Mouse (Mus musculus): ENCODE results near the gene Fdxr. TPM values are rescaled to one million over a fixed set of nuclear protein-coding genes. Genes with fewer than 3 reads are reported as not detected.

Fdxr gene
- polyA plus RNA-seq, 1 experiment = 13.9 TPM

DNA sequence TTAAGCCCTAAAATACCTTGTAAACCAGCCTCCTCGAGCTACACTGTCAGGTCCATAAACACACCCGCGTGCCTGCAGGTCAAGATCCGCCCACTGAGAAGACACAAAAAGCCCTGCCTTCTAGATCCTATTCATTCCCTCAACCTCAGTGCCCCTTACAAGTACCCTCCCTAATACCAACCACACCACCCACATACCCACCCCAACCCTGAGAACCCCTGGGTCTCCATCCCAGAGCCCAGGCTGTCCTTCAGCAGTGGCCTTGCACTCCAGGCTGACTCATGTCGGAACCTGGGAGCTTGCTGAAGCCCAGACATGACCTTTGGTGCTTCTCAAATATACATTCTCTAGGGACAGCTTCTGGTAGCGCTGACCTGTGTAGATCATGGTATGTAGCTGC, 2.1 kb downstream of the Fdxr start:
- Histone ChIP-seq H3K36me3 (ENCODE audit: control insufficient read depth, insufficient read depth) (no peaks in the 10 kb centered on the region), H3K27me3 (ENCODE audit: control insufficient read depth, insufficient read depth, insufficient read length) (no peaks in the 10 kb centered on the region), H3K4me3 (no peak overlapping the region), H3K4me2 (ENCODE audit: low read depth) (no peak overlapping the region), H3K79me2 (ENCODE audit: control insufficient read depth, insufficient read depth) (no peaks in the 10 kb centered on the region), H3ac (ENCODE audit: control insufficient read depth, insufficient read length) (no peak overlapping the region)
- TF ChIP-seq MYOD1 (IDR thresholded peaks at IDR 0.05; ENCODE audit: control insufficient read depth in 1 of 3, insufficient read length in 2 of 3, low read depth in 2 of 3) = no peak
- TF ChIP-seq CEBPB (IDR thresholded peaks at IDR 0.05; ENCODE audit: insufficient read depth, poor library complexity, severe bottlenecking) = no peak
- TF ChIP-seq POLR2AphosphoS2 (IDR thresholded peaks at IDR 0.05; ENCODE audit: insufficient read length, low read depth) = no peak
- no peak for TF ChIP-seq MYOG (IDR thresholded peaks at IDR 0.05; ENCODE audit: control insufficient read depth in 1 of 3, insufficient read depth in 1 of 3, insufficient read length in 2 of 3, low read depth in 2 of 3)
- TF ChIP-seq SRF (IDR thresholded peaks at IDR 0.05; ENCODE audit: control insufficient read depth, insufficient read length, low read depth) = no peak
- no peak for TF ChIP-seq TCF3 (IDR thresholded peaks at IDR 0.05; ENCODE audit: insufficient read length, low read depth)
- no peak for TF ChIP-seq TCF12 (IDR thresholded peaks at IDR 0.05; ENCODE audit: insufficient read depth, poor library complexity, severe bottlenecking)
- no peak for TF ChIP-seq USF1 (IDR thresholded peaks at IDR 0.05; ENCODE audit: low read depth)
- TF ChIP-seq MAX (IDR thresholded peaks at IDR 0.05; ENCODE audit: low read depth) = no peak
- no peak for TF ChIP-seq POLR2A (IDR thresholded peaks at IDR 0.05; ENCODE audit: insufficient read length, low read depth)
- TF ChIP-seq REST (IDR thresholded peaks at IDR 0.05; ENCODE audit: insufficient read depth, insufficient read length) = no peak
- no peak for TF ChIP-seq E2F4 (IDR thresholded peaks at IDR 0.05; ENCODE audit: insufficient read depth)

DNA sequence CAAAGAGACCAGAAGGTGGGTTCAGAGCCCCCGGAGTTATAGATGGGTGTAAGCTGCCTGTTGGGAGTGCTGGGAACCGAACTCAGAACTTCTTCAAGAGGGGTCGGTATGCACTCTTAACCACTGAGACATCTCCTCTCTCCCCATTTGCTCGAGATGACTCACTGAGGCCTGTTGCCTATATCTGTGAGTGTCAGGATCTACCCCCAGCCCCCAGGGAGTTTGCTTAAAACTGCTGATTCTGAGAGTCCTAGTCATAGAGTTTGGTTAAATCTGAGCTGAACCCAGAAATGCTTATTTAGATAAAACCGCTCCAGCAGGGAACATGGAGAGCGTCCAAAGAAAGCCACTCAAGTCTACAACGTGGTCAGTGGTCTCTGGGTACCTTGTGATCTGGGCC, 2.7 kb downstream of the Fdxr start:
- no peak for TF ChIP-seq MAX (IDR thresholded peaks at IDR 0.05; ENCODE audit: low read depth)
- no peak for TF ChIP-seq POLR2A (IDR thresholded peaks at IDR 0.05; ENCODE audit: insufficient read length, low read depth)
- TF ChIP-seq MYOD1 (IDR thresholded peaks at IDR 0.05; ENCODE audit: control insufficient read depth in 1 of 3, insufficient read length in 2 of 3, low read depth in 2 of 3) = no peak
- no peak for TF ChIP-seq TCF3 (IDR thresholded peaks at IDR 0.05; ENCODE audit: insufficient read length, low read depth)
- TF ChIP-seq USF1 (IDR thresholded peaks at IDR 0.05; ENCODE audit: low read depth) = no peak
- no peak for TF ChIP-seq SRF (IDR thresholded peaks at IDR 0.05; ENCODE audit: control insufficient read depth, insufficient read length, low read depth)
- TF ChIP-seq MYOG (IDR thresholded peaks at IDR 0.05; ENCODE audit: control insufficient read depth in 1 of 3, insufficient read depth in 1 of 3, insufficient read length in 2 of 3, low read depth in 2 of 3) = no peak
- TF ChIP-seq TCF12 (IDR thresholded peaks at IDR 0.05; ENCODE audit: insufficient read depth, poor library complexity, severe bottlenecking) = no peak
- no peak for TF ChIP-seq CEBPB (IDR thresholded peaks at IDR 0.05; ENCODE audit: insufficient read depth, poor library complexity, severe bottlenecking)
- no peak for TF ChIP-seq E2F4 (IDR thresholded peaks at IDR 0.05; ENCODE audit: insufficient read depth)
- TF ChIP-seq REST (IDR thresholded peaks at IDR 0.05; ENCODE audit: insufficient read depth, insufficient read length) = no peak
- TF ChIP-seq POLR2AphosphoS2 (IDR thresholded peaks at IDR 0.05; ENCODE audit: insufficient read length, low read depth) = no peak
- H3K36me3 ChIP-seq (ENCODE audit: control insufficient read depth, insufficient read depth) = no peaks in the 10 kb centered on the region
- no peaks in the 10 kb centered on the region for H3K27me3 ChIP-seq (ENCODE audit: control insufficient read depth, insufficient read depth, insufficient read length)
- no peak overlapping the region for H3K4me3 ChIP-seq
- no peak overlapping the region for H3K4me2 ChIP-seq (ENCODE audit: low read depth)
- H3ac ChIP-seq (ENCODE audit: control insufficient read depth, insufficient read length) = no peak overlapping the region
- no peaks in the 10 kb centered on the region for H3K79me2 ChIP-seq (ENCODE audit: control insufficient read depth, insufficient read depth)

DNA sequence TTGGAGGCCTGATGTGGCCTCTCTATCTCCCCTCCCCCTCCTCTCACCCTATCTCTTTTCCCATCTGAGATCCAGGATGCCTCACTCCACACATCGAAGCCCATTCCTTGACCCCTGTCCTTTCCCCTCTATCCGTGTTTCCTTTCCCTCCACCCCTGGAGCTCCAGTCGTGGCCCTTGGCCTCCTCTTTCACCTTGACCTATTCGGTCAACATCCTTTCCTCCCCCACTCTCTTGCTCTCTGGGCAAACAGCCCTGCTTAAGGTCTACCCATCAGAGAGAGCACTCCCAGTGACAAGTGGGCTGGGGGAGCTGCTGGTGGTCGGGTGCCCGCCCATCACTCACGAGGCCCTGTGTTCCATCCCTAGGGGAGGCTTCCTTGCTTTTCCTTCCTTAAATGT, 3.1 kb downstream of the Fdxr start:
- H3K4me3 ChIP-seq = no peak overlapping the region
- no peaks in the 10 kb centered on the region for H3K36me3 ChIP-seq (ENCODE audit: control insufficient read depth, insufficient read depth)
- H3K4me2 ChIP-seq (ENCODE audit: low read depth) = no peak overlapping the region
- H3K27me3 ChIP-seq (ENCODE audit: control insufficient read depth, insufficient read depth, insufficient read length) = no peaks in the 10 kb centered on the region
- no peak overlapping the region for H3ac ChIP-seq (ENCODE audit: control insufficient read depth, insufficient read length)
- TF ChIP-seq REST (IDR thresholded peaks at IDR 0.05; ENCODE audit: insufficient read depth, insufficient read length) = no peak
- no peak for TF ChIP-seq TCF3 (IDR thresholded peaks at IDR 0.05; ENCODE audit: insufficient read length, low read depth)
- no peak for TF ChIP-seq POLR2AphosphoS2 (IDR thresholded peaks at IDR 0.05; ENCODE audit: insufficient read length, low read depth)
- TF ChIP-seq USF1 (IDR thresholded peaks at IDR 0.05; ENCODE audit: low read depth) = no peak
- no peak for TF ChIP-seq POLR2A (IDR thresholded peaks at IDR 0.05; ENCODE audit: insufficient read length, low read depth)
- no peaks in the 10 kb centered on the region for H3K79me2 ChIP-seq (ENCODE audit: control insufficient read depth, insufficient read depth)

DNA sequence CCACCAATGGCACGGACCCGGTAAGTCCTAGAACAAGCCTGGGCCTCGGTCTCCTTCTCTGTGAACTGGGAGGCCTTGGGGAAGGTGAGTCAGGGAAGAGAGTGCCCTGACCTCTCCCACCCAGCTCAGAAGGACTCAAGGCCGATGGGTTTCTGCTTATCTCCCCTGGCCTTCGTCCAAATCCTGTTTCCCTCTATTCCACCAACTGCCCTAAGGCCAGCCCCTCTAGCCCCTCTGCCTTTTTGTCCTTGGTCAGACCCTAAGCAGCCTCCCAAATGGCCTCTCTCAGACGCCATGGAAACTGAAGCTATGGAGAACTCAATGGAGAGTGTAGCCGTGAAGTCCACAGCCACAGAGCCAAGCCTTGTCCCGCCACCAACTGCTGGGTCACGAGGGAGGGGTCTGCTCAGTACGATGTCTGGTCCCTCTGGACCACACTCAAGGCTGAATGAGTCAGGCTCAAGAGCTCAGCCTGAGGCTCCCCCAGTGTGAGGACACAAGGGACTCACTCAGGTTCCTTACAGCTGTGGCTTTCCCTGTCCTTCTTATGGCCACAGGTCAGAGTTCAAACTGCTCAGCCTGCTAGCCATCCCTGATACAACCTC, 3.9 kb downstream of the Fdxr start:
- no peaks in the 10 kb centered on the region for H3K36me3 ChIP-seq (ENCODE audit: control insufficient read depth, insufficient read depth)
- H3ac ChIP-seq (ENCODE audit: control insufficient read depth, insufficient read length) = no peak overlapping the region
- no peaks in the 10 kb centered on the region for H3K27me3 ChIP-seq (ENCODE audit: control insufficient read depth, insufficient read depth, insufficient read length)
- no peak for TF ChIP-seq MYOD1 (IDR thresholded peaks at IDR 0.05; ENCODE audit: control insufficient read depth in 1 of 3, insufficient read length in 2 of 3, low read depth in 2 of 3)
- no peak for TF ChIP-seq USF1 (IDR thresholded peaks at IDR 0.05; ENCODE audit: low read depth)
- TF ChIP-seq REST (IDR thresholded peaks at IDR 0.05; ENCODE audit: insufficient read depth, insufficient read length) = no peak
- no peak for TF ChIP-seq MYOG (IDR thresholded peaks at IDR 0.05; ENCODE audit: control insufficient read depth in 1 of 3, insufficient read depth in 1 of 3, insufficient read length in 2 of 3, low read depth in 2 of 3)
- TF ChIP-seq E2F4 (IDR thresholded peaks at IDR 0.05; ENCODE audit: insufficient read depth) = no peak
- TF ChIP-seq CEBPB (IDR thresholded peaks at IDR 0.05; ENCODE audit: insufficient read depth, poor library complexity, severe bottlenecking) = no peak
- no peak for TF ChIP-seq POLR2AphosphoS2 (IDR thresholded peaks at IDR 0.05; ENCODE audit: insufficient read length, low read depth)
- TF ChIP-seq POLR2A (IDR thresholded peaks at IDR 0.05; ENCODE audit: insufficient read length, low read depth) = no peak
- no peak for TF ChIP-seq TCF12 (IDR thresholded peaks at IDR 0.05; ENCODE audit: insufficient read depth, poor library complexity, severe bottlenecking)
- no peak for TF ChIP-seq MAX (IDR thresholded peaks at IDR 0.05; ENCODE audit: low read depth)
- TF ChIP-seq SRF (IDR thresholded peaks at IDR 0.05; ENCODE audit: control insufficient read depth, insufficient read length, low read depth) = no peak
- TF ChIP-seq TCF3 (IDR thresholded peaks at IDR 0.05; ENCODE audit: insufficient read length, low read depth) = no peak
- H3K4me3 ChIP-seq = no peak overlapping the region
- H3K79me2 ChIP-seq (ENCODE audit: control insufficient read depth, insufficient read depth) = no peaks in the 10 kb centered on the region
- no peak overlapping the region for H3K4me2 ChIP-seq (ENCODE audit: low read depth)
